18 mouse cellular contexts compared by ENCODE assay signal in genomic region chr1:132006046-132006445, GRCm38 (mm10). TPM values are rescaled to one million over a fixed set of nuclear protein-coding genes. Genes with fewer than 3 reads are reported as not detected.
DNase-seq lines count a peak whose midpoint lies in the region; ATAC-seq lines count a peak whose summit lies in the region.
"Had no signal": no experiment of that assay in that cellular context is flagged by ENCODE, and none has a peak within 500 bp of the region (broad histone marks: within the 10 kb centered on the region; RNA-seq: fewer than 3 reads in every experiment).

No protein-coding gene starts in this region.

- no peak for ATAC-seq in forebrain, embryonic 13.5 days
- ATAC-seq in erythroblast, adult 5-6 weeks (replicated peaks; ENCODE audit: low FRiP score, poor library complexity, severe bottlenecking): no peak
- ATAC-seq: hindbrain, postnatal 0 days had no signal

- no peaks in the 10 kb centered on the region for H3K27me3 ChIP-seq in forebrain, embryonic 13.5 days
- H3K27me3 ChIP-seq: embryonic facial prominence, embryonic 13.5 days; neural tube, embryonic 12.5 days had no signal

- H3K36me3 ChIP-seq in forebrain, embryonic 13.5 days (ENCODE audit: poor library complexity, severe bottlenecking): no peaks in the 10 kb centered on the region
- H3K36me3 ChIP-seq: embryonic facial prominence, embryonic 13.5 days; heart, embryonic 10.5 days; neural tube, embryonic 12.5 days had no signal

- H3K9me3 ChIP-seq in forebrain, embryonic 13.5 days (replicated peaks): no peaks in the 10 kb centered on the region
- H3K9me3 ChIP-seq: embryonic facial prominence, embryonic 13.5 days; heart, embryonic 10.5 days; neural tube, embryonic 12.5 days had no signal

- WGBS in forebrain, embryonic 13.5 days: 90% methylated on average over 3 of the region's 3 CpGs

- H3K4me2 ChIP-seq in forebrain, embryonic 13.5 days: no peak overlapping the region

- H3K27ac ChIP-seq in forebrain, embryonic 13.5 days: no peak overlapping the region
- H3K27ac ChIP-seq: neural tube, embryonic 12.5 days had no signal

- H3K4me3 ChIP-seq in forebrain, embryonic 13.5 days: no peak overlapping the region
- H3K4me3 ChIP-seq: neural tube, embryonic 12.5 days had no signal

- no peak overlapping the region for H3K9ac ChIP-seq in forebrain, embryonic 13.5 days
- H3K9ac ChIP-seq: liver, embryonic 14.5 days; neural tube, embryonic 12.5 days had no signal

- DNase-seq in adrenal gland, postnatal 14 days: peak; percentile 38
- no peak for DNase-seq in adrenal gland, postnatal 4 days (ENCODE audit: low spot score in 2 of 2)
- DNase-seq in 3134 (ENCODE audit: extremely low read depth, insufficient read length, low spot score): peak; percentile 48
- DNase-seq in ZHBTc4 (ENCODE audit: low read depth, low spot score): peak; percentile 35
- DNase-seq in lung, postnatal 14 days: peak; percentile 35
- DNase-seq in ovary, adult 18-20 months (ENCODE audit: low spot score): no peak
- DNase-seq: cerebellum, adult 8-10 months; heart, postnatal 14 days; kidney, postnatal 4 days; layer of hippocampus, postnatal 36 days; left cerebral cortex, postnatal 4 days had no signal

- H3K4me1 ChIP-seq in forebrain, embryonic 13.5 days: peaks cover 23% of the 10 kb centered on the region

RNA-seq across cellular contexts. Expression of gene Elk4, which starts 1.4 kb away (rescaled TPM):
- total RNA-seq in adrenal gland, postnatal 14 days (2021): 116 and 135 TPM in 2 replicates
- total RNA-seq in adrenal gland, postnatal 4 days (2021): 100 to 1,000 TPM; 130 to 135 TPM
- 13.1 and 13.2 TPM in 2 replicates for polyA plus RNA-seq in forebrain, embryonic 13.5 days (2015; fragmentation: Nextera tagmentation; extraction: Ambion mirVana)
- 96.8 and 101 TPM in 2 replicates for total RNA-seq in erythroblast, adult 5-6 weeks (2015; ENCODE audit: low replicate concordance)
- 75.8 and 94.4 TPM in 2 replicates for total RNA-seq in erythroblast, adult 5-6 weeks (2017; ENCODE audit: low replicate concordance)

RNA-seq across cellular contexts. Expression of gene Slc45a3, which starts 43.3 kb away (rescaled TPM):
- 15.5 and 18.3 TPM in 2 replicates for total RNA-seq in adrenal gland, postnatal 14 days (2021)
- 10 to 100 TPM; 11.6 to 15.1 TPM for total RNA-seq in adrenal gland, postnatal 4 days (2021)
- polyA plus RNA-seq in forebrain, embryonic 13.5 days (2015; fragmentation: Nextera tagmentation; extraction: Ambion mirVana): 2.6 and 2.9 TPM in 2 replicates
- not detected in 2 replicates for total RNA-seq in erythroblast, adult 5-6 weeks (2015; ENCODE audit: low replicate concordance)
- total RNA-seq in erythroblast, adult 5-6 weeks (2017; ENCODE audit: low replicate concordance): 0.56 and 1.3 TPM in 2 replicates

Comparison
In these comparisons a context has a peak if more than half of its experiments do, and no peak if none do; other contexts are left out.
1. DNase-seq: peak in adrenal gland, postnatal 14 days (single experiment), 3134 (single experiment), ZHBTc4 (single experiment) and lung, postnatal 14 days (single experiment); none in adrenal gland, postnatal 4 days (0 of 2) and ovary, adult 18-20 months (single experiment).